Mouse (Mus musculus) heart, adult 9 months (tissue): ENCODE results near the gene Styk1.

Source experiments
- DNase-seq, 2 experiments: peaks; one replicate each; pipeline ENCODE4 v3.0.0; 2022; ENCODE audit warnings: low spot score in 2 of 2

Styk1 gene

GRCm38 (mm10) chr6:131353352-131353919 is at the start of gene Styk1:
Gene Styk1 (minus strand): TSS chr6:131353597.
- peak; percentile 41 to 48 for DNase-seq

GRCm38 (mm10) chr6:131403036-131403435 is 49.6 kb upstream of the Styk1 start:
- no peak for DNase-seq

- DNase-seq, result no peak
These were observed 49.2 kb upstream of the Styk1 start for GRCm38 (mm10) chr6:131402606-131403005.

- no peak for DNase-seq
These were observed 47.9 kb upstream of the Styk1 start for GRCm38 (mm10) chr6:131401259-131401658.

GRCm38 (mm10) chr6:131396650-131397049 is 43.3 kb upstream of the Styk1 start:
- DNase-seq, result no peak

- no peak for DNase-seq
These were observed 40.7 kb upstream of the Styk1 start for GRCm38 (mm10) chr6:131393873-131394660.

- peak; percentile 89 for DNase-seq
These were observed 34.9 kb upstream of the Styk1 start, which contains the start of gene Ybx3 for GRCm38 (mm10) chr6:131388040-131389021. Gene Ybx3 (minus strand): TSS chr6:131388476.

- DNase-seq, result peak; percentile 55 to 64
These were observed 34.0 kb upstream of the Styk1 start for GRCm38 (mm10) chr6:131387221-131388039.

- DNase-seq, result no peak
These were observed 33.1 kb upstream of the Styk1 start for GRCm38 (mm10) chr6:131386416-131387019.

GRCm38 (mm10) chr6:131385469-131385868 is 32.1 kb upstream of the Styk1 start:
- DNase-seq, result no peak

GRCm38 (mm10) chr6:131383713-131384330 is 30.4 kb upstream of the Styk1 start:
- no peak for DNase-seq

GRCm38 (mm10) chr6:131382984-131383337 is 29.6 kb upstream of the Styk1 start:
- no peak for DNase-seq

GRCm38 (mm10) chr6:131382232-131382983 is 29.0 kb upstream of the Styk1 start:
- DNase-seq, result peak; percentile 87

- DNase-seq, result no peak
These were observed 25.5 kb upstream of the Styk1 start for GRCm38 (mm10) chr6:131378858-131379428.

- DNase-seq, result no peak
These were observed 24.0 kb upstream of the Styk1 start for GRCm38 (mm10) chr6:131377378-131377777.

GRCm38 (mm10) chr6:131374594-131375340 is 21.4 kb upstream of the Styk1 start:
- DNase-seq, result no peak

GRCm38 (mm10) chr6:131373160-131373559 is 19.8 kb upstream of the Styk1 start:
- no peak for DNase-seq

- DNase-seq, result no peak
These were observed 17.4 kb upstream of the Styk1 start for GRCm38 (mm10) chr6:131370767-131371166.
